Mouse (Mus musculus) adrenal gland, postnatal 25 days (tissue): ENCODE data around the gene Bbs2. TPM values are rescaled to one million over a fixed set of nuclear protein-coding genes. Genes with fewer than 3 reads are reported as not detected.

ENCODE experiments used
- DNase-seq: peaks from one replicate; pipeline ENCODE4 v3.0.0; 2021; ENCODE audit warnings: mixed read lengths
- total RNA-seq: library from RNA; stranded (reverse); gene quantifications from 2 replicates; pipeline ENCODE4 v1.2.3, GENCODE M21; 2021

Gene Bbs2
- total RNA-seq, 1 experiment from 2014 or later: 27.0 TPM

DNA sequence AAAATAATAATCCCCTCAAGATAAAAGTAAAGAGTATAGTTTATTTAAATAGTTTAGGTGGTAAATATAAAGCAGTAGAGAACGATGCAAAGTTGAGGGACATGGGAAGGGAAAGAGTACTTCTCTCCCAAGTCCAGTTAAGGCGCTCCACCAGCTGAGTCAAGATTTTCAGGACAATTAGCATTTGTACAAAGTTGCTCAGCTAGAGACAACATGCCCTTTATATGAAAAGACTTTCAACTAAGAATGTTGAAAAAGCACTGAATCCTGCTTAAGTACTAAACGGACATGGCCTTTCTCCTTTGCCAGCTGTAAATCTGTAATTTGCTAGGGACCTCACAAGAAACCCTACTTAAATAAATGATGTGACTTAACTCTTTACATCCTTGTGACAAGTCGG is 268 bp upstream of the Bbs2 start:
- DNase-seq: no peak

GRCm38 (mm10) chr8:94094281-94094680 is 4.4 kb downstream of the Bbs2 start:
- no peak for DNase-seq

GRCm38 (mm10) chr8:94092848-94093247 is 5.9 kb downstream of the Bbs2 start:
- no peak for DNase-seq

DNA sequence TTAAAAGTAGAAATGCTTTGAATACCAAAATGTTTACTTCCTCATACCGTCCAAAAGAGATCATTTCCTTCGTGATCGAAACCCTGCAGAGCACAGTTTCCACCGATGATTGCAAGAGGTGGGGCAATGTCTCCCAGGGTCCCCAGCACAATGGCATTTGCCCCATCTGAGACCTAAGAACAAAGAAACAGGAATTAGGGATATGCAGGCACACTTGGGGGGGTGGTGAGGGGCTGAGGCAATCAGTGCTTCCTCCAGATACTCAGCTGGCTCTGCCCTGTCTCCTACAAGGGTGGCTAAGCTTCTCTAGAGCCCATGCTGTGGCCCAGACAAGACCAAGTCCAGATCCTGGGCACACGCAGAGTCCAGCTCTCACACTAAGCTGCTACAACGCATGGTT is 9.0 kb downstream of the Bbs2 start:
- DNase-seq: no peak

- DNase-seq: no peak
Measured at GRCm38 (mm10) chr8:94087964-94088363, 10.8 kb downstream of the Bbs2 start.

DNA sequence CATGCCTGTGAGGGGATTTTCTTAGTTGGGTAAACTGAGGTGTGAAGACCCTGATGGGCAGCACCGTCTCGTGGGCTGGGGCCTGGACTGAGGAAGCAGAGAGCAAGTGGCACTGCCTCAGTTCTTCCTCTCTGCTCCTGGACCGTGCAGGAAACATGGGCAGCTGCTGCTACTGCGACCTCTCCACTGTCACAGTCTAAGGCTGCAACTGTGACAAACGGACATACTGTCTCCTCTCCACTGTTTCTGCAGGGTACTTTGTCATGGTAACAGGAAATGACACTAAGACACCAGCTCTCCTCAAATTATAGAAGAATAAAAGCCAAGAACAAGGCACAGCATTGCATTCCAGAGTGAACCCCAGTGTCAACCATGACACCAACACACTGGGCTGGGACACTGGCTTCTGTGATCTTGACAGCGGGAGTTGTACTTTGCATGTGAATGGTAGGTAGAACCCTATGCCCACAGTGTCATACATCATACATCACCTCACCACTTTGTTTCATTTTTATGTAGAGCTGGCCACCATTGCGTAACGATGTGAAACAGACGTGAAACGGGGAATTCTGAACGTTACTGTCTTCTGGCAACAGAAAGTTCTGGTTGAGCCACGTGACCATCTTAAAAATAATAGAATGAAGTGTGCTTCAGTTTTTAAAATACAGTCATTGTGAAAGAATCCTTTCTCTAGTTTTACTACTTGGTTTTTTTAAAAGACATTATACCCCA is 22.1 kb downstream of the Bbs2 start:
- no peak for DNase-seq

GRCm38 (mm10) chr8:94068793-94069192 is 29.9 kb downstream of the Bbs2 start:
- DNase-seq: no peak

- DNase-seq: no peak
Measured at GRCm38 (mm10) chr8:94066121-94066863, 32.4 kb downstream of the Bbs2 start.

- peak; percentile 34 for DNase-seq
Measured at GRCm38 (mm10) chr8:94057157-94057854, 41.4 kb downstream of the Bbs2 start.

- DNase-seq: no peak
Measured at GRCm38 (mm10) chr8:94052696-94053095, 46.0 kb downstream of the Bbs2 start.

GRCm38 (mm10) chr8:94047845-94048244 is 50.9 kb downstream of the Bbs2 start:
- no peak for DNase-seq

DNA sequence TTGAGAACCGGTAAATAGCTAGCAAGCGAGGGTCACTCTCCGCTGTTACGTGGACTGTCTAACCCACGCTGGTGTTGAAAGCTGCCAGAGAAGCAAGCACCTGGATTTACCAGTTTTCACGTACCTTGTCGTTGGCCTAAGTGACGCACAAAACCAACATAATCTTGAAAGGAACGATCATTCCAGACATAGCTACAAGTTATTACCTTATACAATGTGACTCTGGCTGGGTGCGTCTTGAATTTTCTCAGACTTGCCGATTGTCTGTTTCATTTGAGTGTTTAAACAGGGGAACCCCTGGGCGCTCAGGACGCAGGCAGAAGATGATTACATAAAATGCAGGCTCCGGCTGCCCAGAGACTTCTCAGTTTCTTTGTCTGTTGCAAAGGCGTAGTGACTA is 60.9 kb downstream of the Bbs2 start:
- DNase-seq: no peak

DNA sequence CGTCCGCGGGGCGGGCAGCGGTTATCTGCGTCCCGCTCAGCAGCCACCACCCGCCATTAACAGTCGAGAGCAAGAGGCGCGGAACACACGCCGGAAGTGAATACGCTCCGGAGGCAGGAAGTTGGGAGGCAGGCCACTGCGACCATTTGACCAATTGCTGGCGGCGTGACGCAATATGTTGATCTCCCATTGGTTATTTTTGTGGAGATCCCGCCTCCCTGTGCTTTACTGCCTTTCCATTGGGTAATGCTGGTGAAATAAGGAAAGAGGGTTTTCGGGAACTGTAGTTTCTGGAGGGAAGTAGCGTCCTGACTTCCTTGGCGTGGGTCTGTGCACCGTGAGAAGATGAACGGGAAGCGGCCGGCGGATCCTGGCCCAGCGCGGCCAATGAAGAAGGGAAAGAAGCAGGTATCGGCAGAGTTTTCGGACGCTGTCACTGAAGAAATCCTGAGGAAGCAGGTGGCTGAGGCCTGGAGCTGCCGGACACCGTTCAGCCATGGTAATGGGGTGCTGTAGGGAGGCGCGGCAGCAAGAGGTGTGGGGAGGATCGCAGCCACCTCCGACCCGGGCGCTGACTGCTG is 61.7 kb downstream of the Bbs2 start, which contains the start of the genes Nudt21 and Ogfod1:
Nudt21 (minus strand) TSS at position 88 of the 581 bp plus-strand sequence.
Ogfod1 (plus strand) TSS at position 255 of the 581 bp plus-strand sequence.
- DNase-seq: peak; percentile 87

DNA sequence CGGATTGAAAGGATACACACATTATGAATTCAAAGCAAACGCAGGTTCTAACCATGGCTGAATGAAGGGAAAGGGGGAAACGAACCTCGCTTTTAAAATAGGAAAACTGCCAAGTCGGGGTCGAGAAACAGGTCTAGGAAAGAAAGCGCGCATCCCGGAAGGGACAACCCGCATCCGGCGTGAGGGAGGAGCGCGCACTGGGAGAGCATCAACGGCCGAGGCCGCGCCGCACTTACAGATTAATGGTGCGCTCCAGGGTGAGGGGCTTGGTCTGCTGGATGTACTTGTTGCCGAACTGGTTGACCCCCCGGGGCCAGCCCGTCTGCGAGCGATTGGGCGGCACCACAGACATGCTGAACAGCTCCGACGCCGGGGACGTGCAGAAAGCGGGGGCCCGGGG is 62.2 kb downstream of the Bbs2 start:
- DNase-seq: peak; percentile 67

DNA sequence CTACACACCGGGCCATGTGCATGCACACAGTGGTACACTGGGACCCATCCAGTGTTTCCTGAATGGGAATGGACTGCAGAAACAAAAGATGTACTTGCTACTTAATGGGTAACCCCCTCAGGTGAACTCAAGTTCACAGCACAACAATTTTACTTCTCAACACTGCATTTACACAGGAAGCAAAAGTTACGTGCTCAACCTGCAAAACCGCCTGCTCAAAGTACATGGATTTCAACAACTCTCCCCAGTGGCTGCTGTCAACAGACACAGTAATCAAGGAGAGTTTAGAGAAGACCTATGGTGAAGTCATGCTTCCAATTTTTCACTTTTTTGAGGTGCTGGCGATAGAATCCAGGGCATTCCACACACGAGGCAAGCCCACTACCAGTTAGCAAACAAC is 63.5 kb downstream of the Bbs2 start:
- DNase-seq: no peak

DNA sequence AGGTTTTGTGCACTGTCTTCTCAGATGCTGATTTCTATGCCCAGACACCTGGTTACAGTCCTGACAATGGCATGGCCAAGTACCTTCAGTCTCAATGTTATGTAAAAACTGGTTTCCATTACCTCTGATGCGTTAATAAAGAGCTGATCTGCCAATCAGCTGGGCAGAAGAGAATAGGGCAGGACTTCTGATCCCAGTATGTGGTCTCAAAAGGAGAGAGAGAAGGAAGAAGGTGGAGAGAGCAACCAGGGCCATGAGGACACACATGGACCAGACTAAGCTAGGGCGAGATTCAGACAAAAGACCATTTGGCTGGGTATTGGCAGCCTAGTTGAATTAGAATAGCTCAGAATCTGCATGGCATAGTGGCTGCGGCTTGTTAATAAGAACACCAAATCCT is 65.1 kb downstream of the Bbs2 start:
- no peak for DNase-seq

DNA sequence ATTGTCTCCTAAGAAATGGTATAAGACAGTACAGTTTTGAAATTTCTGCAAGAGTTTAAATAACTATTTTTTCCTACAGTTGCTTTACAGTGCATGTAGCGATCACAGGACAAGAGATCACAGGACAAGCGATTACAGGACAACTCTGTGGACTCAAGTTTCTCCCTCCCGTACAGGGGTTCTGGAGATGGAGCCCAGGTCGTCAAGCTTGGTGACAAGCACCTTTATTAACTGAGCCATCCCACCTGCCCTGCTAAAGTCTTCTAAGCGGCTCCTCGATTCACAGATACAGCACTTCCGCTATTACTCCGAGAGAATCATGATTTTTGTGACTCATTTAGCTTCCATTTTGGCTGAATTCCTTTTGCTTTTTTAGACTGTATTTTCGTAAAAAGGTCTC is 69.0 kb downstream of the Bbs2 start:
- DNase-seq: no peak

GRCm38 (mm10) chr8:94023916-94024315 is 74.8 kb downstream of the Bbs2 start:
- DNase-seq: no peak
